Mouse (Mus musculus): ENCODE results near the gene Irf8. TPM values are rescaled to one million over a fixed set of nuclear protein-coding genes. Genes with fewer than 3 reads are reported as not detected.

The Irf8 gene
- polyA plus RNA-seq, 1 experiment from 2014 or later = 3.7 TPM

GRCm38 (mm10) chr8:120725576-120725950 is 10.6 kb upstream of the Irf8 start:
- 85% methylated on average over 5 of the region's 5 CpGs for WGBS
- no peak overlapping the region for H3K4me2 ChIP-seq
- no peak for ATAC-seq (replicated peaks)

DNA sequence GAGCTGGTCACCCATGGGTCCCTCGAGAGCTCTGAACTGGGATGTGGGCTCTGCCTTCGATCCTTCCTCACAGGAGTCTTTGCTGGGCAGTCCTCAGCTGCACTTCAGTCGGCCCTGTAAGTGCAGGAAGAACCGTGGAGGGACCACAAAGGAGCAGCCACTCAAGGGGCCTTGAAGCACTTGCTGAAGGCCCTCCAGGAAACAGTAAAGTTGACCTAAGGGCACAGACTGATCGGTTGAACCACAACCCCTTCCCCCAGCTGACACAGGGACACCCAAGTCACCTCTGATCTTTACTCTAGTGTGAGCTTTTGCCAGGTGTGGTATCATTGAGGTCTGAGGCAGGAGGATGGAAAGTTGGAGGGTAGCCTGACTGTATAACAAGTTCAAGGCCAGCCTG is 10.1 kb upstream of the Irf8 start:
- Histone ChIP-seq H3K27me3 (replicated peaks) (no peaks in the 10 kb centered on the region; the same call in 1 of the 2 replicates), H3K9me3 (no peaks in the 10 kb centered on the region)

More at GRCm38 (mm10) chr8:120725576-120725950, 10.6 kb upstream of the Irf8 start:
- no peak overlapping the region for H3K27ac ChIP-seq
- H3K36me3 ChIP-seq (replicated peaks) = no peaks in the 10 kb centered on the region
- no peaks in the 10 kb centered on the region for H3K4me1 ChIP-seq
- no peaks in the 10 kb centered on the region; the same call in 1 of the 2 replicates for H3K27me3 ChIP-seq (replicated peaks)
- H3K9ac ChIP-seq = no peak overlapping the region
- H3K9me3 ChIP-seq = no peaks in the 10 kb centered on the region
- H3K4me3 ChIP-seq = no peak overlapping the region

DNA sequence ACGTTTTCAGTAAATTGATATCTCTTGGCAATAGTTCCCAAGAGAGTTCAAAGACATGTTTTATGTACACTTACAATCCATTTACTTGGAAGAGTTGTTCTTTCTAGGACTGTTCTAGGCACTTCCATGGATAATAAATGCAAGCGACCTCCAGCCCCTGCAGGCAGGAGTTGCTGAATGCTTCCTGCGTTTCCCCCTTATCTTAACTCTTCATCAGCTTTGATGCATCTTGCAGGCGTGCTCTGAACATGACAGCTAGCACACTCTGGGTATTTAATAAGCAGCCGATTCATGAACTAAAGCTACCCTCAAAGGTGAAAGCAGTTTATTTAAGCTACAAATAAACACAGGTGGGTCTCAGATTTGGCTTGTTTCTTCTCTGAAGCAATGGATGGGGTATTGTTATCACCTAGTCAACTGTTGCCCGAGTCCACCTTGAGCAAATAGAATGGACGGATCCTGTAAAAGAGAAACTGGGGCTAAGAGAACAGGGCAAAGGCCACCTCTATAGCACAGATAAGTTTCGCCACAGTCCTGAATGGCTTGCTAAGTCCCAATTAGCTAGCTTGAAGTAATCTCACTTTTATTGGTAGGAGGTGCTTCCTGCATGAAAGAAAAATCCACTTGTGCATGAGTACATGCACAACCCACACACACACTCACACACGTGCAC is 7.5 kb upstream of the Irf8 start:
- H3K4me2 ChIP-seq = no peak overlapping the region
- no peak overlapping the region for H3K4me3 ChIP-seq
- no peak for ATAC-seq (replicated peaks)
- no peak overlapping the region for H3K27ac ChIP-seq
- H3K9me3 ChIP-seq = no peaks in the 10 kb centered on the region
- peaks cover 4% of the 10 kb centered on the region for H3K27me3 ChIP-seq (replicated peaks)
- WGBS = 73% methylated on average over 9 of the region's 9 CpGs
- H3K36me3 ChIP-seq (replicated peaks) = no peaks in the 10 kb centered on the region
- no peak overlapping the region for H3K9ac ChIP-seq
- H3K4me1 ChIP-seq = peaks cover 6% of the 10 kb centered on the region

More for the DNA sequence above, 10.1 kb upstream of the Irf8 start:
- H3K36me3 ChIP-seq (replicated peaks) = no peaks in the 10 kb centered on the region
- no peak overlapping the region for H3K4me2 ChIP-seq
- H3K4me3 ChIP-seq = no peak overlapping the region
- no peaks in the 10 kb centered on the region for H3K4me1 ChIP-seq
- H3K27ac ChIP-seq = no peak overlapping the region
- no peak overlapping the region for H3K9ac ChIP-seq
- 79% methylated on average over 5 of the region's 5 CpGs for WGBS
- no peak for ATAC-seq (replicated peaks)

- no peaks in the 10 kb centered on the region for H3K36me3 ChIP-seq (replicated peaks)
- ATAC-seq (replicated peaks) = no peak
- H3K9ac ChIP-seq = no peak overlapping the region
- peaks cover 27% of the 10 kb centered on the region for H3K27me3 ChIP-seq (replicated peaks)
- no peaks in the 10 kb centered on the region for H3K9me3 ChIP-seq
- H3K27ac ChIP-seq = no peak overlapping the region
- H3K4me3 ChIP-seq = 0 out of 2 replicates have a peak overlapping the region, but pooled peaks have one; percentile 4
- peak overlapping the region; percentile 32 for H3K4me2 ChIP-seq
- WGBS = 17% methylated on average over 14 of the region's 14 CpGs
- peaks cover 18% of the 10 kb centered on the region for H3K4me1 ChIP-seq
Observed at GRCm38 (mm10) chr8:120731582-120731981, 4.6 kb upstream of the Irf8 start.

DNA sequence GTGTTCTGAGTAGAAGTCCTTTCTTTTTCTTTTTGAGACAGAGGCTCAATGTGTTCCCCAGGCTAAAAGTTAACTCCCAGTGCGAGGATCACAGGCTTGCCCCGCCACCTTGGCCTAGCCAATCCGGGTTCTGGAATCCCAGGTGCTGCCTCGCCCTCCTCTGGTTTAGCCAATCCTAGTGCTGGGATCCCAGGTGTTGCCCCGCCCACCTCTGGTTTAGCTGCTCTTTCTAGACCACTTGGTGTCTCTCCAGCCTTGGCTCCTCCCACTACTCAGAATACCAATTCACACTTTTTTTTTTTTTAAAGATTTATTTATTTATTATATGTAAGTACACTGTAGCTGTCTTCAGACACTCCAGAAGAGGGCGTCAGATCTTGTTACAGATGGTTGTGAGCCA is 4.1 kb upstream of the Irf8 start:
- Histone ChIP-seq H3K9me3 (no peaks in the 10 kb centered on the region), H3K9ac (no peak overlapping the region), H3K36me3 (replicated peaks) (no peaks in the 10 kb centered on the region), H3K4me2 (peak overlapping the region; percentile 32), H3K4me3 (0 out of 2 replicates have a peak overlapping the region, but pooled peaks have one; percentile 4), H3K4me1 (peaks cover 20% of the 10 kb centered on the region), H3K27me3 (replicated peaks) (peaks cover 31% of the 10 kb centered on the region), H3K27ac (no peak overlapping the region)
- no peak for ATAC-seq (replicated peaks)
- 55% methylated on average over 6 of the region's 6 CpGs for WGBS

DNA sequence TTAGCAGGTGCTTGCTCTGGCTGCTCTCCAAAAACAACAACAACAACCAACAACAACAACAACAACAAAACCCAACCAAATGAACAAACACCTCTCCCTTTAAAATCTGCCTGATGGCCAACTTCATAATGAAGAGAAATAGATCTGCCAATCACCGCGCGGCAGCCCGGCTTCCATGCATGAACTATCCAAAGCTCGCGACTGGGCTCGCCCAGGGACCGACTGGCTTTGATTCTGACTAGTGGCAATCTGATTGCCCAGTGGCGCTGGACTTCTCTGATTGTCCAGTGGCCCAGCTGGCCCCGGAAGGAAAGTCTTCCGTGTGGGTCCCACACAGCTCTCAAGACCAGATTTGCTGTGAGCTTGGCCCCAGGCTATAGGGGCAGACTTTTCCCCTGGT is 328 bp downstream of the Irf8 start:
- peak; percentile 46; the same call in 1 of the 2 replicates for ATAC-seq (replicated peaks)
- Histone ChIP-seq H3K36me3 (replicated peaks) (no peaks in the 10 kb centered on the region), H3K4me3 (peak overlapping the region; percentile 54), H3K9ac (peak overlapping the region; percentile 40), H3K4me1 (peaks cover 18% of the 10 kb centered on the region), H3K9me3 (no peaks in the 10 kb centered on the region), H3K4me2 (peak overlapping the region; percentile 100), H3K27ac (no peak overlapping the region), H3K27me3 (replicated peaks) (peaks cover 44% of the 10 kb centered on the region)
- WGBS = under 1% methylated on average over 11 of the region's 11 CpGs

GRCm38 (mm10) chr8:120737166-120737565 is 1.0 kb downstream of the Irf8 start:
- no peak overlapping the region for H3K4me3 ChIP-seq
- peaks cover 44% of the 10 kb centered on the region for H3K27me3 ChIP-seq (replicated peaks)
- no peaks in the 10 kb centered on the region for H3K36me3 ChIP-seq (replicated peaks)
- H3K27ac ChIP-seq = no peak overlapping the region
- WGBS = 58% methylated on average over 7 of the region's 7 CpGs
- H3K4me1 ChIP-seq = peaks cover 14% of the 10 kb centered on the region
- no peak overlapping the region for H3K4me2 ChIP-seq
- no peak overlapping the region for H3K9ac ChIP-seq
- H3K9me3 ChIP-seq = no peaks in the 10 kb centered on the region
- no peak for ATAC-seq (replicated peaks)

GRCm38 (mm10) chr8:120738771-120739170 is 2.6 kb downstream of the Irf8 start:
- no peak for ATAC-seq (replicated peaks)
- no peaks in the 10 kb centered on the region for H3K36me3 ChIP-seq (replicated peaks)
- no peak overlapping the region for H3K4me2 ChIP-seq
- no peaks in the 10 kb centered on the region for H3K9me3 ChIP-seq
- no peak overlapping the region for H3K27ac ChIP-seq
- 78% methylated on average over 4 of the region's 4 CpGs for WGBS
- peaks cover 40% of the 10 kb centered on the region for H3K27me3 ChIP-seq (replicated peaks)
- H3K9ac ChIP-seq = no peak overlapping the region
- no peak overlapping the region for H3K4me3 ChIP-seq
- H3K4me1 ChIP-seq = peaks cover 14% of the 10 kb centered on the region

- ATAC-seq (replicated peaks) = no peak
- Histone ChIP-seq H3K4me2 (no peak overlapping the region), H3K9me3 (no peaks in the 10 kb centered on the region), H3K27ac (no peak overlapping the region), H3K27me3 (replicated peaks) (peaks cover 32% of the 10 kb centered on the region), H3K4me3 (no peak overlapping the region), H3K9ac (no peak overlapping the region), H3K4me1 (peaks cover 14% of the 10 kb centered on the region), H3K36me3 (replicated peaks) (no peaks in the 10 kb centered on the region)
- WGBS = 91% methylated on average over 15 of the region's 15 CpGs
Observed at GRCm38 (mm10) chr8:120739526-120739925, 3.4 kb downstream of the Irf8 start.

- no peak overlapping the region for H3K9ac ChIP-seq
- no peak overlapping the region for H3K4me2 ChIP-seq
- ATAC-seq (replicated peaks) = no peak
- no peaks in the 10 kb centered on the region for H3K36me3 ChIP-seq (replicated peaks)
- H3K27me3 ChIP-seq (replicated peaks) = peaks cover 22% of the 10 kb centered on the region
- peaks cover 11% of the 10 kb centered on the region for H3K4me1 ChIP-seq
- H3K9me3 ChIP-seq = no peaks in the 10 kb centered on the region
- H3K27ac ChIP-seq = no peak overlapping the region
- WGBS = 86% methylated on average over 2 of the region's 2 CpGs
- no peak overlapping the region for H3K4me3 ChIP-seq
Observed at GRCm38 (mm10) chr8:120740579-120740978, 4.4 kb downstream of the Irf8 start.

GRCm38 (mm10) chr8:120741001-120741400 is 4.8 kb downstream of the Irf8 start:
- Histone ChIP-seq H3K9me3 (no peaks in the 10 kb centered on the region), H3K36me3 (replicated peaks) (no peaks in the 10 kb centered on the region), H3K4me2 (no peak overlapping the region), H3K27ac (no peak overlapping the region), H3K4me1 (peaks cover 7% of the 10 kb centered on the region), H3K9ac (no peak overlapping the region), H3K27me3 (replicated peaks) (peaks cover 18% of the 10 kb centered on the region), H3K4me3 (no peak overlapping the region)
- 52% methylated on average over 17 of the region's 17 CpGs for WGBS
- ATAC-seq (replicated peaks) = no peak

DNA sequence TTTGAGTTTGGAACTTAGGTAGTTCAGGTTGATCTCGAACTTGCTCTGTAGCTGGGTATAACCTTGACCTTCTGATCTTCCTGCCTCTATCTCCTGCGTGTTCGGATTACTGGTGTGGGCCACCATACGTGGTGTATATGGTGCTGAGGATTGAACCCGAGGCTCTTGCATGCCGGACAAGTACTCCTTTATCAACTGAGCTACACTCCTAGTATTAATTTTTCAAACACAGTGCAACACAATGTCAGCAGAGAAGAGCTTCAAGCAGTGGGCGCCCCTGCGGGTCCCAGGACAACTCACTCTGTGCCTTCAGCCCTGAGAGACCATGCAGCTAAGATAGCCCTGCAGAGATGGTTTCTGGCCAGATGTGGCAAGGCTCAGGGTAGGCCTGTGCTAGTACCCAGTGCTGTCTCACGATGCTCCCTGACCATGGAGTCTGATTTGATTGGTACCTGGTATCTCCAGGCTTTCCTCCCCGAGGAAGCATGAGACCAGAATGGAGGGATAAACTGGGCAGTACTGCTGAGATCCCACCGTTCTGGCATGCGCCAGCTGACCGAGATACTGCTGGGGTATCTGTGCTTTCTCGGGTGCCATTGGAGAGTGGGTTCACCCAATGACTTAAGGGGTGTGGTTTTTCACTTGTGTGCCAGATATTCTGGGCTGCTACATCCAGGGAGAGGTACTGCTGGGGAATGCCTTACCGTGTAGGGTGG is 5.8 kb downstream of the Irf8 start:
- no peaks in the 10 kb centered on the region for H3K9me3 ChIP-seq
- ATAC-seq (replicated peaks) = no peak
- H3K4me3 ChIP-seq = no peak overlapping the region
- 94% methylated on average over 15 of the region's 15 CpGs for WGBS
- no peak overlapping the region for H3K4me2 ChIP-seq
- H3K27ac ChIP-seq = no peak overlapping the region
- no peak overlapping the region for H3K9ac ChIP-seq
- no peaks in the 10 kb centered on the region for H3K4me1 ChIP-seq
- H3K27me3 ChIP-seq (replicated peaks) = peaks cover 14% of the 10 kb centered on the region
- H3K36me3 ChIP-seq (replicated peaks) = no peaks in the 10 kb centered on the region
